Mouse (Mus musculus) erythroblast, embryonic 14.5 days (primary cell): ENCODE results near the gene Gtf2h1. TPM values are rescaled to one million over a fixed set of nuclear protein-coding genes. Genes with fewer than 3 reads are reported as not detected.
"Not testable (repeated sequence)": the region's sequence is repeated elsewhere in the genome, so short reads cannot be mapped to it uniquely, and the experiment has no call there.

Source experiments
- H3K27me3 ChIP-seq: 2 replicates; pipeline ENCODE4 v1.6.1; 2012; ENCODE audit warnings: inconsistent platforms; ENCODE audit not compliant: control insufficient read depth
- H3K36me3 ChIP-seq: 2 replicates; pipeline ENCODE4 v1.6.1; 2012; ENCODE audit warnings: mild to moderate bottlenecking, inconsistent platforms; ENCODE audit not compliant: control insufficient read depth
- H3K4me1 ChIP-seq: 2 replicates; pipeline ENCODE4 v1.6.1; 2012; ENCODE audit warnings: inconsistent platforms; ENCODE audit not compliant: control insufficient read depth
- H3K4me3 ChIP-seq: replicated peaks from 2 replicates; pipeline ENCODE3; 2012; ENCODE audit warnings: moderate library complexity, mild to moderate bottlenecking, inconsistent platforms
- H3K9me3 ChIP-seq: 2 replicates; pipeline ENCODE4 v1.6.1; 2012; ENCODE audit warnings: low read length, inconsistent platforms, mixed read lengths; ENCODE audit not compliant: control insufficient read depth
- GATA1 ChIP-seq: IDR thresholded peaks from 2 replicates; pipeline ENCODE4 v1.6.1; 2012; ENCODE audit warnings: low read length, inconsistent platforms, mixed read lengths
- TAL1 ChIP-seq: IDR thresholded peaks from 3 replicates; pipeline ENCODE4 v1.6.1; 2012; ENCODE audit warnings: low read length, inconsistent platforms, mixed read lengths
- polyA plus RNA-seq: library from polyadenylated mRNA; stranded (reverse); fragments of >175 nt; gene quantifications from 2 replicates; pipeline ENCODE4 v1.2.3, GENCODE M21; 2012

Gene Gtf2h1
- polyA plus RNA-seq, 1 experiment: 0.99 TPM

DNA sequence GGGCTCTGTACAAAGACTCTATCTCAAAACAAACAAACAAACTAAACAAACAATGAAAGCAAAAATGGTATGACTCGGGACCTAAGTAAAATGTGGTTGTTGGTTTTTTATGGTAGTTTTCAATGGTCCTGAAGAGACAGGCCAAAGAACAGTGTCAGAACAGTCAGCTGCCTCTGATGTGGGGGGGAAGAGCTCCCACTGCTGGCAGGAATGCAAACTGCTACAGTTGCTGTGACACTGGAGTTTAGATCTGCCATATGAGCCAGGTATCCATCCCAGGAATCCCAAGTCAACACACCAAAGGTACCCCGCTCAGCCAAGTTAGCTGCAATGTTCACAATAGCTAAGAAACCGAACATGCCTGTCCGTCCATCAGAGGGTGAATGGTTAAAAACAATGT is 25.2 kb upstream of the Gtf2h1 start:
- no peaks in the 10 kb centered on the region for H3K4me1 ChIP-seq
- no peaks in the 10 kb centered on the region for H3K9me3 ChIP-seq
- no peak overlapping the region for H3K4me3 ChIP-seq
- no peak for TF ChIP-seq GATA1
- TF ChIP-seq TAL1: no peak
- H3K27me3 ChIP-seq: no peaks in the 10 kb centered on the region
- peaks cover 72% of the 10 kb centered on the region for H3K36me3 ChIP-seq

DNA sequence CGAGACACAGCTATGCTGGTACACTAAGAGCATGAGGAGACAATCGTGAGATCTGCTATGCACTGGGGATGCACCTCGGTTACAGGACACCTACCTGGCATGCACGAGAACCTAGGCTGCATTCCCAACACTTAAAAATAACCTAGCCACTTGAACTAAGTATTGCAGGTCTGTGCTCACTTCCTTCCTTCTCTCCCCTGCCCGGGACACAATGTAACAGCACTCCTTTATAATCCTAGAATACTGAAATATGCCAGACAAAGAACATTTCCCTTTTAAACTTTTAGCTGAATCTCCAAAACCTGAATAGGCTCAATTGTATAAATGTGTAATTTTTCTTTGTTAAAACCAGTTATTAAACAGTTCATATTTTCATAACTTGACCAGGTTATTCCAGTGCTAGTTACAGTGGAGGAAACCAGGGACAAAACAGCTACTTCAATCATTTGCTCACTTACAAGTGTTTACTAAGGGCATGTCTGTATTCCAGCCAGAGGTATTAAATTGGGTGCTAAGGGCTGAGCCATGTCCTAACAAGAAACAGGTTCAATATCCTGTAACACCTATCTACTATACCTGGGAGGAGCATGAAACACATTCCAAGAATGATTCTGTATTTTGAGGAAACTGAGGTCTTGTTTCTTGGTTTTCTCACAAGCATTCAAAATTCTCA is 6.6 kb upstream of the Gtf2h1 start:
- Histone ChIP-seq H3K4me3 (no peak overlapping the region), H3K4me1 (peaks cover 7% of the 10 kb centered on the region), H3K27me3 (no peaks in the 10 kb centered on the region), H3K9me3 (no peaks in the 10 kb centered on the region), H3K36me3 (peaks cover 45% of the 10 kb centered on the region)
- TF ChIP-seq GATA1: no peak
- TF ChIP-seq TAL1: no peak

DNA sequence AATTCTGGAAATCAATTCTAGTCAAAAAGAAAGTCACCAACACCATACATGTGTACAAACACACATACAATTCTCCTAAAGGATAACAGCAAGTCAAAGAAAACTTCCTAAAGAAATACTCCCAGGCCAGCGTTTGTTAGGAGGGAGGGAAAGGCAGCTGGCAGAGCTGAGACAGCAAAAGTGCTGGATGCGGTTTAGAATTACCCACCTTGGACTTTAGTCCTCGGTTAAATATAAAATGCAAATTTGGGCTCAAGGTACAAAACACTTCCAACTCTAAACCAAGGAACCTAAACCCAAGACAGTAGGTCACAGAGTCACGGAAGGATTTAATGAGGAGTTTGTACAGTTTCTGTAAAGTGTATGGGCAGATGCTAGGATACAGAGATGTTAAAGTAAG is 2.0 kb upstream of the Gtf2h1 start:
- Histone ChIP-seq H3K9me3 (no peaks in the 10 kb centered on the region), H3K4me1 (peaks cover 35% of the 10 kb centered on the region), H3K27me3 (no peaks in the 10 kb centered on the region), H3K36me3 (peaks cover 23% of the 10 kb centered on the region), H3K4me3 (no peak overlapping the region)
- TF ChIP-seq GATA1: no peak
- TF ChIP-seq TAL1: no peak

DNA sequence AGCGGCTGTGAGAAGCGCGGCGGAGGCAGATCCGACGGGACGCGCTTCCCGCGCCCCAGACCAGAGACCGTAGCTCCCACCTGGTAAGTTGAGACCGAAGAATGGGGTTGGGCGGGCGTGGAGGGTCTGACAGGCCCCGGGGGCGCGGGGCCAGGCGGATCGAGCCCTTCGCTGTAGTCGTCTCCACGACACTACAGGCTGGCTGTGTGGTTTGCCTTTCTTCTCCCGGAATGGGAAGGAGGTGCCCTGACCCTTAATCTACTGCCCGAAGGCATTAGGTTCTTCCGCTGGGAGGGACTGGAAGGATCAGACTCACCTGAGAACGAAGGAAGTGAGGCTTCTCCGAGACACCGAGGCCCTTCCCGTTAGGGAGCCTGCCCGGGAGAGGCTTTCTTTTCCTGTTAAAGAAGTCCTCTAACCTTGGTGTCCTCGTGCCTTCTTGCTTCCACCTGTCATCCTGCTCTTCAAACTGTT is 340 bp downstream of the Gtf2h1 start:
- peaks cover 35% of the 10 kb centered on the region for H3K4me1 ChIP-seq

DNA sequence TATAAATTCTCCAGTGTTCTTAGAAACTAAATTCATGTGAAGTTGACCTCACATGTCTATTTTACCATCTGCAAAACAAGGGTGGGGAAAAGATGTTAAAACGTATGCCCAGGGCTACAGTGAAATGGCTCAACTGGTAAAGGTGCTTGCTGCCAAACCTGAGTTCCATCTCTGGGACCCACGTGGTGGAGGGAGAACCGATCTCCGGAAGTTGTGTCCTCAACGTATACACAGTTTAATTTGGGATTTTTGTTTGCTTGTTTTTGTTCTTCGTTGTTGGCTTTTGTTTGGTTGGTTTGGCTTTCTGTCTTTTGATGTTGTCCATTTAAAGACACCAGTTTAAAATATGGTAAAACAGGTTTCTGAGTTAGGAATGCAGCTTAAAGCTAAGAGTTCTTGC is 876 bp downstream of the Gtf2h1 start:
- no peak for TF ChIP-seq TAL1

More for the DNA sequence above, 340 bp downstream of the Gtf2h1 start:
- Histone ChIP-seq H3K9me3 (no peaks in the 10 kb centered on the region), H3K36me3 (peaks cover 25% of the 10 kb centered on the region), H3K4me3 (peak overlapping the region; percentile 70), H3K27me3 (no peaks in the 10 kb centered on the region)
- no peak for TF ChIP-seq GATA1
- no peak for TF ChIP-seq TAL1

DNA sequence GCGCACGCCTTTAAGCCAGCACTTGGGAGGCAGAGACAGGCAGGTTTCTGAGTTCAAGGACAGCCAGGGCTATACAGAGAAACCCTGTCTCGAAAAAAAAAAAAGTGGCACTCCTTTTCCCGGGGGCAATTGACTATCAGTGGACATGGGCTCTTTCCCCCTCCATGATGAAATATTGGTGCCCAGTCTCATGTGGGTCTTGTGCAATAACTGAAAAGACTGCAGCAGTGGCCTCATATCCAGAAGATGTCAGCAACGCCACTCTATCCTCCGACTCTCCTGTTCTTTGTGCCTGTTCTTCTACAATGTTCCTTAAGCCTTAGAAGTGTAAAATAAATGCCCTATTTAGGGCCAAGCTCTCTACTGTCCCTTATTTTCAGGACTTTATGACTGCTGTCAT is 14.4 kb downstream of the Gtf2h1 start:
- Histone ChIP-seq H3K4me1 (no peaks in the 10 kb centered on the region), H3K36me3 (peaks cover 89% of the 10 kb centered on the region), H3K4me3 (no peak overlapping the region), H3K27me3 (no peaks in the 10 kb centered on the region), H3K9me3 (no peaks in the 10 kb centered on the region)
- TF ChIP-seq GATA1 (no peak), TAL1 (no peak)

More for the DNA sequence above, 876 bp downstream of the Gtf2h1 start:
- H3K4me1 ChIP-seq: peaks cover 32% of the 10 kb centered on the region
- no peaks in the 10 kb centered on the region for H3K9me3 ChIP-seq
- peaks cover 30% of the 10 kb centered on the region for H3K36me3 ChIP-seq
- peak overlapping the region; percentile 70 for H3K4me3 ChIP-seq
- H3K27me3 ChIP-seq: no peaks in the 10 kb centered on the region

DNA sequence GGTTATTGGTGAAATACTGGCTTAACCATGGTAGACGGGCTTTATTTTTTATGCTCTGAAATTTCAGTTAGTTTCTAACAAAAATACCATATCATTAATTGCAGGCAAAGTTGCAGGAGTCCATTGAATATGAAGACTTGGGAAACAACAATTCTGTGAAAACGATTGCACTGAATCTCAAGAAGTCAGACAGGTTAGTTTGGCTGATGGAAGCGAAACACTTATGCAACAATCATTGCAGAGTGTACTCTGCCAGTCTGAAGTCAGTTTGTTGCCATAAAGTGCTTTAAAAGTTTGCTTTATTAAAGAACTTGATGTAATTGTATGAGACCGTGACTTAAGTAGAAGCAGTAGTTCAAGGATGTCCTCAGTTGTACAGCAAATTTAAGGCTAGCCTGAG is 18.1 kb downstream of the Gtf2h1 start:
- Histone ChIP-seq H3K36me3 (peaks cover 91% of the 10 kb centered on the region), H3K9me3 (no peaks in the 10 kb centered on the region), H3K27me3 (no peaks in the 10 kb centered on the region), H3K4me3 (no peak overlapping the region), H3K4me1 (no peaks in the 10 kb centered on the region)
- no peak for TF ChIP-seq TAL1
- no peak for TF ChIP-seq GATA1

DNA sequence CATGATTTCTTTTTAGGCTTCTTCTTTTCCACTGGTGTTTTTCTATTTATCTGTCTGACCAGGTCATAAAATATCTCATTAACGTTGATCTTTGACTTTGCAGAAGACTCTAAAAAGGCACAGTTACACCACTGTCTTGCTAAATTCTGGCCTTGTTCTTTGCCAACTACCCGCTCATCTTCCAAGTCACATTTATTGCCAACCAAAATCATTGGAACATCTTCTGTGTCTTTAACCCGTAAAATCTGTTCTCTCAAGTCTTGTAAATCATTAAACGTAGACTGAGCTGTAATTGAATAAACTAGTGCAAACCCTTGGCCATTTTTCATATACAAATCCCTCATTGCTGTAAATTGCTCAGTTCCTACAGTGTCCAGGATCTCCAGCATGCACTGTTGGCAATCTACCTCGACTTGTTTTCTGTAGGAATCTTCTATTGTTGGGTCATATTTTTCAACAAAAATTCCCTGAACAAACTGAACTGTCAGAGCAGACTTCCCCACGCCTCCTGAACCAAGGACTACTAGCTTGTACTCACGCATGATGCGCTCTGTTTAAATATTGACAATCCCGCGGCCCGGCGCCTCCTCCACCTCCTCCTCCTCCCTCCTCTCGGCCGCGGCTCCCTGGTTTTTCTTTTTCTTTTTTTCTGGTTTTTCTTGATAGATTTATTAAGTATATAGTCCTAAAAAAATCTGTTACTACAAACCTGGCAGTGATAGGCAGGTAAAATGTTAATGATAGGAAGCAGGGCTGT is 25.2 kb downstream of the Gtf2h1 start:
- H3K9me3 ChIP-seq, H3K4me3 ChIP-seq, H3K4me1 ChIP-seq, H3K27me3 ChIP-seq: not testable (repeated sequence)
- peaks cover 72% of the 10 kb centered on the region for H3K36me3 ChIP-seq

DNA sequence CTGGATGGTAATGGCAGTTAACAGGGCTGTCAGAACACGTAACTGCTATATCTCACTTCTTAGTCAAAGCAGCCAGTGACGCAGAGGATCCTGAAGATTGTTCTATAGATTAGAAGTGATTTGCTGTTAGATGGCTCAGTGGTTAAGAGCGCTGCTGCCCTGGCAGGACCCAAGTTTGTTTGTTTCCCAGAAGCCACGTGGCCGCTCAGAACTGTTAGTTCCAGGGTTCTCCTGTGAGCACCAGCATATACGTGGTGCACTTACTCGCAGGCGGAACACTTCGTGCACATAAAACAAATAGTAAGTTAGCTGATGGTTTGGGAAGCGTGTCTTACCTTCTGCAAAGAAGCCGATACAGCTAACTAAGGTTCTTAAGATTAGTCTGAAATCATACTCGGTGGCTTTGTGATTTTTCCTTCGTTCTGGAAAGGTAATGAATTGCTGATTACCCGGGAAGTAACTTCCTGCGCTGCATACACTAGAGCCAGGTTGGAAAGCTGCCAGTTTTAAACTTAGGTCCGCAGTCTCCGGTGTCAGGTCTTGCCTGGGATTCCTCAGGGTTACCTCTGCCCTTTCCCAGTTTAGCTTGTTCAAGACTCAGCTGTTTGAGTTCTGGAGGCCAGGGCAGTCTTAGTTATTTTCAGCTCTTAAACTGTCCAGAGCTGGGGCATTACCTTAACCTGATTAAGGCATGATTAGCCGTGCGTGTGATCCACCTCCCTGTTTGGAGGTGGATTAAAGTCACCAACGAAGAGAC is 31.3 kb downstream of the Gtf2h1 start:
- Histone ChIP-seq H3K4me3 (no peak overlapping the region), H3K4me1 (peaks cover 17% of the 10 kb centered on the region), H3K27me3 (no peaks in the 10 kb centered on the region), H3K36me3 (peaks cover 21% of the 10 kb centered on the region), H3K9me3 (no peaks in the 10 kb centered on the region)
- TF ChIP-seq TAL1: no peak
- no peak for TF ChIP-seq GATA1
